Mouse (Mus musculus) neural tube, embryonic 12.5 days (tissue): ENCODE results near the gene Dchs1. TPM values are rescaled to one million over a fixed set of nuclear protein-coding genes. Genes with fewer than 3 reads are reported as not detected.

ENCODE experiments used
- ATAC-seq: fragments of 200-750 bp; cut with Nextera tagmentation; 2 replicates; pipeline ENCODE4 v1.8.0; 2017; ENCODE audit warnings: low read depth, mild to moderate bottlenecking, moderate TSS enrichment, moderate library complexity; ENCODE audit not compliant: low FRiP score
- H3K27ac ChIP-seq: fragments of 300-500 bp; sonication (generic); 2 replicates; pipeline ENCODE4 v1.5.1; 2016
- H3K27me3 ChIP-seq: fragments of 300-500 bp; sonication (generic); replicated peaks from 2 replicates; pipeline ENCODE4 v1.6.1; 2016; ENCODE audit warnings: mild to moderate bottlenecking
- H3K36me3 ChIP-seq: fragments of 300-500 bp; sonication (generic); 2 replicates; pipeline ENCODE4 v1.6.1; 2016; ENCODE audit warnings: mild to moderate bottlenecking
- H3K4me1 ChIP-seq: fragments of 300-500 bp; sonication (generic); 2 replicates; pipeline ENCODE4 v1.6.1; 2016
- H3K4me2 ChIP-seq: fragments of 300-500 bp; sonication (generic); replicated peaks from 2 replicates; pipeline ENCODE4 v1.6.1; 2016; ENCODE audit warnings: mild to moderate bottlenecking
- H3K4me3 ChIP-seq: fragments of 300-500 bp; sonication (generic); 2 replicates; pipeline ENCODE4 v1.5.1; 2016
- H3K9ac ChIP-seq: fragments of 300-500 bp; sonication (generic); 2 replicates; pipeline ENCODE4 v1.6.1; 2016; ENCODE audit warnings: mild to moderate bottlenecking
- H3K9me3 ChIP-seq: fragments of 300-500 bp; sonication (generic); 2 replicates; pipeline ENCODE4 v1.6.1; 2016; ENCODE audit warnings: mild to moderate bottlenecking
- WGBS: fragments of 180-500 bp; shearing (Covaris S2); methylation state at CpG from one replicate; pipeline ENCODE4 v1.1.7; 2016; 5-methylcytosine and 5-hydroxymethylcytosine counted together
- polyA plus RNA-seq: library from polyadenylated mRNA; unstranded; fragments of >200 nt; fragmentation: Nextera tagmentation; extraction: Ambion mirVana; gene quantifications from 2 replicates; pipeline ENCODE4 v1.2.1, GENCODE M21; 2016

Gene Dchs1
- polyA plus RNA-seq, 1 experiment from 2014 or later: 20.4 TPM

- H3K36me3 ChIP-seq: no peaks in the 10 kb centered on the region
- WGBS: 95% methylated on average over 5 of the region's 5 CpGs
- no peak for ATAC-seq
- no peak overlapping the region for H3K4me2 ChIP-seq
- H3K4me3 ChIP-seq: no peak overlapping the region
- H3K9ac ChIP-seq: no peak overlapping the region
- H3K9me3 ChIP-seq: no peaks in the 10 kb centered on the region
- H3K4me1 ChIP-seq: no peaks in the 10 kb centered on the region
- no peaks in the 10 kb centered on the region for H3K27me3 ChIP-seq
- H3K27ac ChIP-seq: no peak overlapping the region
Observed at GRCm38 (mm10) chr7:105708733-105709132, 78.7 kb downstream of the Dchs1 start.

DNA sequence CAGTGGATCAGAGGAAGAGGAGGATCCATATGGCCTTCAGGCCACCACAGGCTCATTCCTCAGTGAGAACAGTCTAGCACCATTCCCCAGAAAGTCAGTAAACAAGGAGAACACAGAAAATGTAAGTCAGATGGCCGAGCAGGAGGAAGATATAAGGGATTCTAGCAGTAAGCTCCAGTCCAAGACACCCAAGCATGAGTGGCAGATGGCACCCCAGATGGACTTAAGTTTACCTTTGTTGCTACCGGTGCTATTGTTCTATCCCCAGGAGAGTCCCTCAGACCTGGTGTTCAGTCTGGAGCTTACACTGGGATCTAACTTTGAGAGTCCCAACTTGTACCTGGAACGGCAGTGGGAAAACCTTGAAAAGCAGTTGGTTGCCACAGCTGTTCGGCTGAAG lies 83.6 kb downstream of the Dchs1 start:
- H3K4me3 ChIP-seq: no peak overlapping the region
- H3K27me3 ChIP-seq: no peaks in the 10 kb centered on the region
- H3K9me3 ChIP-seq: no peaks in the 10 kb centered on the region
- no peak overlapping the region for H3K4me2 ChIP-seq
- no peak overlapping the region for H3K27ac ChIP-seq
- no peak overlapping the region for H3K9ac ChIP-seq
- no peaks in the 10 kb centered on the region for H3K36me3 ChIP-seq
- WGBS: 89% methylated on average over 4 of the region's 4 CpGs
- H3K4me1 ChIP-seq: no peaks in the 10 kb centered on the region
- no peak for ATAC-seq

GRCm38 (mm10) chr7:105703184-105703583 lies 84.3 kb downstream of the Dchs1 start:
- H3K4me3 ChIP-seq: no peak overlapping the region
- no peak overlapping the region for H3K27ac ChIP-seq
- no peaks in the 10 kb centered on the region for H3K36me3 ChIP-seq
- WGBS: 90% methylated on average over 16 of the region's 16 CpGs
- H3K9ac ChIP-seq: no peak overlapping the region
- ATAC-seq: no peak
- no peak overlapping the region for H3K4me2 ChIP-seq
- H3K27me3 ChIP-seq: no peaks in the 10 kb centered on the region
- H3K4me1 ChIP-seq: no peaks in the 10 kb centered on the region
- no peaks in the 10 kb centered on the region for H3K9me3 ChIP-seq

Other genes starting within 250 kb of the Dchs1 start
- gene Smpd1, start 233.3 kb downstream of the Dchs1 start, polyA plus RNA-seq: 53.8 and 56.6 TPM in 2 replicates
- 185 TPM in 2 replicates for gene Apbb1, start 206.0 kb downstream of the Dchs1 start, polyA plus RNA-seq
- 0.23 and 0.38 TPM in 2 replicates for gene Hpx, start 187.5 kb downstream of the Dchs1 start, polyA plus RNA-seq
- 64.4 and 74.5 TPM in 2 replicates for gene Trim3, start 154.1 kb downstream of the Dchs1 start, polyA plus RNA-seq
- gene Timm10b, start 147.6 kb downstream of the Dchs1 start, polyA plus RNA-seq: 140 and 160 TPM in 2 replicates
- gene Arfip2, start 147.2 kb downstream of the Dchs1 start, polyA plus RNA-seq: 76.9 and 77.5 TPM in 2 replicates
- 15.5 and 16.6 TPM in 2 replicates for gene Gm45799, start 147.1 kb downstream of the Dchs1 start, polyA plus RNA-seq
- gene Dnhd1, start 136.8 kb downstream of the Dchs1 start, polyA plus RNA-seq: 1.4 and 1.5 TPM in 2 replicates
- 220 and 230 TPM in 2 replicates for gene Ilk, start 51.1 kb downstream of the Dchs1 start, polyA plus RNA-seq
- gene Rrp8, start 50.3 kb downstream of the Dchs1 start, polyA plus RNA-seq: 31.4 and 32.3 TPM in 2 replicates
- gene Taf10, start 43.3 kb downstream of the Dchs1 start, polyA plus RNA-seq: 165 and 171 TPM in 2 replicates
- 37.4 and 40.3 TPM in 2 replicates for gene Tpp1, start 35.4 kb downstream of the Dchs1 start, polyA plus RNA-seq
- gene Mrpl17, start 23.4 kb upstream of the Dchs1 start, polyA plus RNA-seq: 219 and 238 TPM in 2 replicates
- gene Gm4070, start 166.3 kb upstream of the Dchs1 start, polyA plus RNA-seq: 0.16 TPM in 1 of 2 replicates, not detected in the other